25 mouse cellular contexts compared by ENCODE assay signal in genomic region chr5:34224515-34224914, GRCm38 (mm10). TPM values are rescaled to one million over a fixed set of nuclear protein-coding genes. Genes with fewer than 3 reads are reported as not detected.
DNase-seq lines count a peak whose midpoint lies in the region; ATAC-seq and TF ChIP-seq lines count a peak whose summit lies in the region.
"Had no signal": no experiment of that assay in that cellular context is flagged by ENCODE, and none has a peak within 500 bp of the region (broad histone marks: within the 10 kb centered on the region; RNA-seq: fewer than 3 reads in every experiment).

No protein-coding gene starts in this region.

- H3K4me3 ChIP-seq in cerebellum, adult 2 months (replicated peaks; ENCODE audit: insufficient read depth, low read depth, low read length), result no peak overlapping the region
- H3K4me3 ChIP-seq in embryonic facial prominence, embryonic 10.5 days, result no peak overlapping the region
- no peak overlapping the region for H3K4me3 ChIP-seq in forebrain, embryonic 10.5 days
- H3K4me3 ChIP-seq: embryonic facial prominence, embryonic 12.5 days; embryonic facial prominence, embryonic 15.5 days; forebrain, embryonic 12.5 days; forebrain, embryonic 15.5 days; gastrocnemius, adult 2 months; hindbrain, embryonic 12.5 days; hindbrain, embryonic 15.5 days had no signal

- no peaks in the 10 kb centered on the region for H3K36me3 ChIP-seq in embryonic facial prominence, embryonic 10.5 days (replicated peaks)
- no peaks in the 10 kb centered on the region for H3K36me3 ChIP-seq in forebrain, embryonic 10.5 days (replicated peaks)
- H3K36me3 ChIP-seq: embryonic facial prominence, embryonic 12.5 days; embryonic facial prominence, embryonic 15.5 days; forebrain, embryonic 12.5 days; forebrain, embryonic 15.5 days; G1E; hindbrain, embryonic 12.5 days; hindbrain, embryonic 15.5 days had no signal

- ATAC-seq in activated CD4-positive, CD25-positive, alpha-beta regulatory T cell, adult 4 months, result peak; percentile 19
- ATAC-seq: forebrain, embryonic 15.5 days; intestine, postnatal 0 days had no signal

- TF ChIP-seq CTCF in cerebellum, adult 2 months (IDR thresholded peaks at IDR 0.05; ENCODE audit: borderline replicate concordance, insufficient read depth, low read depth, low read length), result no peak

- H3K4me1 ChIP-seq in cerebellum, adult 2 months (ENCODE audit: control insufficient read depth, insufficient read depth, low read length), result peaks cover 21% of the 10 kb centered on the region
- no peaks in the 10 kb centered on the region for H3K4me1 ChIP-seq in embryonic facial prominence, embryonic 10.5 days
- no peaks in the 10 kb centered on the region for H3K4me1 ChIP-seq in forebrain, embryonic 10.5 days
- H3K4me1 ChIP-seq: embryonic facial prominence, embryonic 12.5 days; embryonic facial prominence, embryonic 15.5 days; forebrain, embryonic 12.5 days; forebrain, embryonic 15.5 days; hindbrain, embryonic 12.5 days; hindbrain, embryonic 15.5 days had no signal

- peak overlapping the region; percentile 11; the same call in 1 of the 2 replicates for H3K27ac ChIP-seq in cerebellum, adult 2 months (ENCODE audit: insufficient read depth, low read length)
- H3K27ac ChIP-seq in embryonic facial prominence, embryonic 10.5 days (replicated peaks), result no peak overlapping the region
- H3K27ac ChIP-seq in forebrain, embryonic 10.5 days, result no peak overlapping the region
- H3K27ac ChIP-seq: embryonic facial prominence, embryonic 12.5 days; embryonic facial prominence, embryonic 15.5 days; forebrain, embryonic 12.5 days; forebrain, embryonic 15.5 days; gastrocnemius, adult 2 months; hindbrain, embryonic 12.5 days; hindbrain, embryonic 15.5 days had no signal

- DNase-seq in cerebellum, adult 2 months, result no peak
- DNase-seq in cerebellum, adult 8-10 months, result no peak
- DNase-seq in right cerebral cortex, adult 18-20 months, result peak; percentile 41
- DNase-seq in right cerebral cortex, postnatal 4 days, result no peak
- DNase-seq in CD8-positive naive resting alpha-beta T cell, adult 2 months (ENCODE audit: low read depth in 2 of 2, low spot score in 2 of 2), result peak; percentile 41
- no peak for DNase-seq in embryonic facial prominence, embryonic 10.5 days (ENCODE audit: low spot score)
- no peak for DNase-seq in forebrain, embryonic 10.5 days (ENCODE audit: extremely low spot score, low spot score)
- DNase-seq: adrenal gland, postnatal 10 days; adrenal gland, postnatal 36 days; B cell, adult 2 months; cerebellum, adult 11 months; cerebellum, postnatal 14 days; gastrocnemius, adult 2 months; gastrocnemius, postnatal 14 days; heart, adult 11 months had no signal

- H3K27me3 ChIP-seq in cerebellum, adult 2 months (ENCODE audit: control insufficient read depth, insufficient read depth, low read length), result no peaks in the 10 kb centered on the region
- no peaks in the 10 kb centered on the region for H3K27me3 ChIP-seq in embryonic facial prominence, embryonic 10.5 days (replicated peaks; ENCODE audit: low read depth, poor library complexity, severe bottlenecking)
- no peaks in the 10 kb centered on the region for H3K27me3 ChIP-seq in forebrain, embryonic 10.5 days (ENCODE audit: poor library complexity, severe bottlenecking)
- H3K27me3 ChIP-seq: CH12.LX; embryonic facial prominence, embryonic 12.5 days; embryonic facial prominence, embryonic 15.5 days; forebrain, embryonic 12.5 days; forebrain, embryonic 15.5 days; hindbrain, embryonic 12.5 days; hindbrain, embryonic 15.5 days had no signal

- no peaks in the 10 kb centered on the region for H3K9me3 ChIP-seq in embryonic facial prominence, embryonic 10.5 days
- no peaks in the 10 kb centered on the region for H3K9me3 ChIP-seq in forebrain, embryonic 10.5 days
- H3K9me3 ChIP-seq: embryonic facial prominence, embryonic 12.5 days; embryonic facial prominence, embryonic 15.5 days; forebrain, embryonic 12.5 days; forebrain, embryonic 15.5 days; G1E; hindbrain, embryonic 12.5 days; hindbrain, embryonic 15.5 days had no signal

- no peak for TF ChIP-seq POLR2A in cerebellum, adult 2 months (IDR thresholded peaks at IDR 0.05; ENCODE audit: borderline replicate concordance, insufficient read depth, low read length)

- WGBS in cerebellum, adult 2 months, result 53% methylated on average over 5 of the region's 5 CpGs
- WGBS in embryonic facial prominence, embryonic 10.5 days, result 86% methylated on average over 5 of the region's 5 CpGs
- 89% methylated on average over 5 of the region's 5 CpGs for WGBS in forebrain, embryonic 10.5 days

RNA-seq across cellular contexts. Expression of gene Mxd4, which starts 37.0 kb away (rescaled TPM):
- 91.6 and 96.5 TPM in 2 replicates for polyA plus RNA-seq in cerebellum, adult 2 months (2012; rRNA removed)
- 100 to 1,000 TPM; 112 to 135 TPM for polyA plus RNA-seq in activated CD4-positive, CD25-positive, alpha-beta regulatory T cell, adult 4 months (2017; shearing (Covaris generic))
- 18.7 and 23.0 TPM in 2 replicates for polyA plus RNA-seq in embryonic facial prominence, embryonic 10.5 days (2016; fragmentation: Nextera tagmentation; extraction: Ambion mirVana)
- 11.1 and 14.6 TPM in 2 replicates for polyA plus RNA-seq in forebrain, embryonic 10.5 days (2016; fragmentation: Nextera tagmentation; extraction: Ambion mirVana)

RNA-seq across cellular contexts. Expression of gene Haus3, which starts 55.2 kb away (rescaled TPM):
- 11.0 TPM in 2 replicates for polyA plus RNA-seq in cerebellum, adult 2 months (2012; rRNA removed)
- polyA plus RNA-seq in activated CD4-positive, CD25-positive, alpha-beta regulatory T cell, adult 4 months (2017; shearing (Covaris generic)), result 10 to 100 TPM; 76.9 to 90.0 TPM
- 53.0 and 60.0 TPM in 2 replicates for polyA plus RNA-seq in embryonic facial prominence, embryonic 10.5 days (2016; fragmentation: Nextera tagmentation; extraction: Ambion mirVana)
- polyA plus RNA-seq in forebrain, embryonic 10.5 days (2016; fragmentation: Nextera tagmentation; extraction: Ambion mirVana), result 53.8 and 59.4 TPM in 2 replicates

RNA-seq across cellular contexts. Expression of gene Poln, which starts 55.3 kb away (rescaled TPM):
- 0.82 and 1.0 TPM in 2 replicates for polyA plus RNA-seq in cerebellum, adult 2 months (2012; rRNA removed)
- under 1 TPM; 0.28 to 0.94 TPM for polyA plus RNA-seq in activated CD4-positive, CD25-positive, alpha-beta regulatory T cell, adult 4 months (2017; shearing (Covaris generic))
- polyA plus RNA-seq in embryonic facial prominence, embryonic 10.5 days (2016; fragmentation: Nextera tagmentation; extraction: Ambion mirVana), result 0.67 and 0.69 TPM in 2 replicates
- polyA plus RNA-seq in forebrain, embryonic 10.5 days (2016; fragmentation: Nextera tagmentation; extraction: Ambion mirVana), result 0.77 and 0.89 TPM in 2 replicates
- polyA plus RNA-seq: G1E; intestine, postnatal 0 days had no signal

Comparison
In these comparisons a context has a peak if more than half of its experiments do, and no peak if none do; other contexts are left out.
1. DNase-seq: peak in right cerebral cortex, adult 18-20 months (single experiment) and CD8-positive naive resting alpha-beta T cell, adult 2 months (2 of 2); none in cerebellum, adult 2 months (0 of 2), cerebellum, adult 8-10 months (single experiment), right cerebral cortex, postnatal 4 days (single experiment), embryonic facial prominence, embryonic 10.5 days (single experiment) and forebrain, embryonic 10.5 days (single experiment).